Mouse (Mus musculus) liver, embryonic 16.5 days (tissue): ENCODE results near the gene AW146154. TPM values are rescaled to one million over a fixed set of nuclear protein-coding genes. Genes with fewer than 3 reads are reported as not detected.
"Not testable (repeated sequence)": the region's sequence is repeated elsewhere in the genome, so short reads cannot be mapped to it uniquely, and the experiment has no call there.

Experiments used
- ATAC-seq: fragments of 200-750 bp; cut with Nextera tagmentation; 2 replicates; pipeline ENCODE4 v1.8.0; 2017; ENCODE audit warnings: low read depth, mild to moderate bottlenecking, moderate number of reproducible peaks, moderate library complexity
- H3K27ac ChIP-seq: fragments of 300-500 bp; sonication (generic); 2 replicates; pipeline ENCODE4 v1.5.1; 2014; ENCODE audit warnings: mild to moderate bottlenecking, low read length
- H3K27me3 ChIP-seq: fragments of 300-500 bp; sonication (generic); 2 replicates; pipeline ENCODE4 v1.6.1; 2014; ENCODE audit warnings: low read depth, low read length, mixed read lengths; ENCODE audit not compliant: control insufficient read depth, insufficient read depth
- H3K36me3 ChIP-seq: fragments of 300-500 bp; sonication (generic); 2 replicates; pipeline ENCODE4 v1.6.1; 2014; ENCODE audit warnings: mild to moderate bottlenecking; ENCODE audit not compliant: control insufficient read depth, insufficient read depth
- H3K4me1 ChIP-seq: fragments of 300-500 bp; sonication (generic); 2 replicates; pipeline ENCODE4 v1.6.1; 2014; ENCODE audit warnings: low read depth, low read length, mixed read lengths; ENCODE audit not compliant: control insufficient read depth
- H3K4me2 ChIP-seq: fragments of 300-500 bp; sonication (generic); 2 replicates; pipeline ENCODE4 v1.6.1; 2014; ENCODE audit warnings: low read depth, low read length, mixed read lengths
- H3K4me3 ChIP-seq: fragments of 300-500 bp; sonication (generic); 2 replicates; pipeline ENCODE4 v1.5.1; 2014; ENCODE audit warnings: low read depth, mild to moderate bottlenecking, low read length
- H3K9ac ChIP-seq: fragments of 300-500 bp; sonication (generic); 2 replicates; pipeline ENCODE4 v1.6.1; 2014; ENCODE audit warnings: low read depth, low read length
- H3K9me3 ChIP-seq: fragments of 300-500 bp; sonication (generic); replicated peaks from 2 replicates; pipeline ENCODE4 v1.6.1; 2016; ENCODE audit warnings: low read length; ENCODE audit not compliant: control insufficient read depth
- WGBS: fragments of 180-500 bp; shearing (Covaris S2); extraction: QIAGEN DNeasy Blood & Tissue Kit; methylation state at CpG from one replicate; pipeline ENCODE4 v1.1.7; 2014; ENCODE audit not compliant: insufficient replicate concordance; 5-methylcytosine and 5-hydroxymethylcytosine counted together
- polyA plus RNA-seq: library from polyadenylated mRNA; unstranded; fragments of >200 nt; fragmentation: Nextera tagmentation; extraction: Ambion mirVana; gene quantifications from 2 replicates; pipeline ENCODE4 v1.2.1, GENCODE M21; 2015

Gene AW146154
- polyA plus RNA-seq, 1 experiment from 2014 or later = 2.4 TPM

DNA sequence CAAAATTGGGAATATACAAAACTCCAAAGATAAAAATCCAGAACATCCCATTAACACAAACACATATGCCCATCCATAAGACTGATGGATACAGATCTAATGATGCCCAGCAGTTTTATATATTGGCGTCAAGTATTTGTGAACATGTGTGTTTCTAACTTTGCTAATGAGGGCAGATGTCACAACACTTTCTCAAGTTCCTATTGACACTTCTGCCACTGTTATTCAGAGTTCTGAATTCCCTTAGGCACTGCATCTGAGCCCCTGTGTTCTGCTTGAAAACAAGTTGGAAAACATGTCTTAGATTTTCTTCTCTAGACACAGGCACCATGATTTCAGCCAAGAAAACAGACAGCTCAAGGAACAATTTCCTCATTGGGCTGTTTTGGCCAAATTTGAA is 51.1 kb downstream of the AW146154 start, which contains the start of gene Vmn2r57:
Gene Vmn2r57, minus strand, starts transcription at position 101 of the 400 bp plus-strand sequence.
- H3K27me3 ChIP-seq, H3K4me2 ChIP-seq, H3K9me3 ChIP-seq, ATAC-seq, H3K36me3 ChIP-seq, H3K4me1 ChIP-seq, H3K4me3 ChIP-seq, H3K27ac ChIP-seq, H3K9ac ChIP-seq: not testable (repeated sequence)
- 35% methylated on average over 1 of the region's 1 CpGs for WGBS

Other genes with a start within 250 kb of the AW146154 start
- 5.3 and 5.7 TPM in 2 replicates for gene AI987944, start 106.5 kb downstream of the AW146154 start, polyA plus RNA-seq
- not detected in 2 replicates for gene Vmn2r57, start 51.2 kb downstream of the AW146154 start, polyA plus RNA-seq
- gene Gm20449, start 473 bp downstream of the AW146154 start, polyA plus RNA-seq = 0.04 TPM in 1 of 2 replicates, not detected in the other
- not detected in 2 replicates for gene Gm6871, start 73.8 kb upstream of the AW146154 start, polyA plus RNA-seq
- gene 2610021A01Rik, start 99.3 kb upstream of the AW146154 start, polyA plus RNA-seq = 3.8 and 5.8 TPM in 2 replicates
- 1.9 and 2.1 TPM in 2 replicates for gene Zfp788, start 133.3 kb upstream of the AW146154 start, polyA plus RNA-seq